Mouse (Mus musculus) intestine, embryonic 14.5 days (tissue): Measurements from ENCODE around the gene Hoxd4. TPM values are rescaled to one million over a fixed set of nuclear protein-coding genes. Genes with fewer than 3 reads are reported as not detected.

Experiments
- ATAC-seq: fragments of 200-750 bp; cut with Nextera tagmentation; replicated peaks from 2 replicates; pipeline ENCODE4 v1.8.0; 2017; ENCODE audit warnings: low read depth, moderate number of reproducible peaks, moderate TSS enrichment, moderate library complexity; ENCODE audit not compliant: low FRiP score, low TSS enrichment
- DNase-seq: peaks from one replicate; pipeline ENCODE4 v3.0.0-alpha.2; 2018; ENCODE audit warnings: low spot score
- H3K27ac ChIP-seq: fragments of 300-500 bp; sonication (generic); 2 replicates; pipeline ENCODE4 v1.5.1; 2014; ENCODE audit warnings: low read depth, mild to moderate bottlenecking, control low read depth
- H3K27me3 ChIP-seq: fragments of 300-500 bp; sonication (generic); replicated peaks from 2 replicates; pipeline ENCODE4 v1.6.1; 2014; ENCODE audit warnings: low read length, control low read depth; ENCODE audit not compliant: control insufficient read depth, insufficient read depth
- H3K36me3 ChIP-seq: fragments of 300-500 bp; sonication (generic); 2 replicates; pipeline ENCODE4 v1.6.1; 2014; ENCODE audit warnings: low read length, control low read depth; ENCODE audit not compliant: control insufficient read depth, insufficient read depth
- H3K4me1 ChIP-seq: fragments of 300-500 bp; sonication (generic); replicated peaks from 2 replicates; pipeline ENCODE4 v1.6.1; 2014; ENCODE audit warnings: low read length, control low read depth, mixed read lengths; ENCODE audit not compliant: control insufficient read depth, insufficient read depth
- H3K4me2 ChIP-seq: fragments of 300-500 bp; sonication (generic); 2 replicates; pipeline ENCODE4 v1.6.1; 2014; ENCODE audit warnings: low read length
- H3K4me3 ChIP-seq: fragments of 300-500 bp; sonication (generic); 2 replicates; pipeline ENCODE4 v1.5.1; 2014; ENCODE audit warnings: low read depth, low read length, control low read depth, mixed read lengths
- H3K9ac ChIP-seq: fragments of 300-500 bp; sonication (generic); 2 replicates; pipeline ENCODE4 v1.6.1; 2014; ENCODE audit warnings: mild to moderate bottlenecking, low read length
- H3K9me3 ChIP-seq: fragments of 300-500 bp; sonication (generic); 2 replicates; pipeline ENCODE4 v1.6.1; 2016; ENCODE audit warnings: low read length, control low read depth; ENCODE audit not compliant: control insufficient read depth
- WGBS: fragments of 180-500 bp; shearing (Covaris S2); extraction: QIAGEN DNeasy Blood & Tissue Kit; methylation state at CpG from one replicate; pipeline ENCODE4 v1.1.7; 2014; 5-methylcytosine and 5-hydroxymethylcytosine counted together
- microRNA counts: library from miRNA; unstranded; fragments of <30 nt; microRNA quantifications from one replicate; lab custom pipeline; 2016
- microRNA-seq: library from miRNA; unstranded; fragments of <30 nt; microRNA quantifications from one replicate; pipeline ENCODE4, GENCODE M21; 2016
- polyA plus RNA-seq: library from polyadenylated mRNA; unstranded; fragments of >200 nt; fragmentation: Nextera tagmentation; extraction: Ambion mirVana; gene quantifications from 2 replicates; pipeline ENCODE4 v1.2.1, GENCODE M21; 2014

Hoxd4 gene
- polyA plus RNA-seq, 1 experiment from 2014 or later: 1.6 TPM

GRCm38 (mm10) chr2:74763245-74763735, 51.6 kb downstream of the Hoxd4 start:
- Histone ChIP-seq H3K27ac (no peak overlapping the region), H3K4me2 (peak overlapping the region; percentile 69), H3K4me1 (peaks cover 16% of the 10 kb centered on the region), H3K9ac (no peak overlapping the region), H3K9me3 (no peaks in the 10 kb centered on the region), H3K27me3 (peaks cover 77% of the 10 kb centered on the region), H3K36me3 (no peaks in the 10 kb centered on the region), H3K4me3 (peak overlapping the region; percentile 37)
- DNase-seq: peak; percentile 58
- WGBS: 1% methylated on average over 51 of the region's 53 CpGs
- peak; percentile 60 for ATAC-seq

GRCm38 (mm10) chr2:74763976-74764375, 52.2 kb downstream of the Hoxd4 start:
- peaks cover 73% of the 10 kb centered on the region for H3K27me3 ChIP-seq
- no peaks in the 10 kb centered on the region for H3K36me3 ChIP-seq
- peaks cover 16% of the 10 kb centered on the region for H3K4me1 ChIP-seq
- peak; percentile 61 for DNase-seq
- no peak for ATAC-seq
- no peak overlapping the region for H3K27ac ChIP-seq
- WGBS: 33% methylated on average over 10 of the region's 10 CpGs
- no peaks in the 10 kb centered on the region for H3K9me3 ChIP-seq
- no peak overlapping the region for H3K4me2 ChIP-seq
- H3K9ac ChIP-seq: no peak overlapping the region
- H3K4me3 ChIP-seq: no peak overlapping the region

GRCm38 (mm10) chr2:74774359-74774758, 62.6 kb downstream of the Hoxd4 start:
- WGBS: 92% methylated on average over 2 of the region's 2 CpGs
- Histone ChIP-seq H3K9me3 (no peaks in the 10 kb centered on the region), H3K9ac (no peak overlapping the region), H3K27me3 (no peaks in the 10 kb centered on the region), H3K27ac (no peak overlapping the region), H3K4me3 (no peak overlapping the region), H3K4me1 (no peaks in the 10 kb centered on the region), H3K4me2 (no peak overlapping the region), H3K36me3 (no peaks in the 10 kb centered on the region)
- DNase-seq: no peak
- ATAC-seq: no peak

GRCm38 (mm10) chr2:74777536-74778275, 66.0 kb downstream of the Hoxd4 start:
- no peaks in the 10 kb centered on the region for H3K9me3 ChIP-seq
- ATAC-seq (no peak), DNase-seq (no peak)
- no peaks in the 10 kb centered on the region for H3K4me1 ChIP-seq
- no peak overlapping the region for H3K4me2 ChIP-seq
- no peak overlapping the region for H3K9ac ChIP-seq
- H3K36me3 ChIP-seq: no peaks in the 10 kb centered on the region
- no peak overlapping the region for H3K4me3 ChIP-seq
- H3K27me3 ChIP-seq: no peaks in the 10 kb centered on the region
- no peak overlapping the region for H3K27ac ChIP-seq
- WGBS: 70% methylated on average over 13 of the region's 13 CpGs

MicroRNA genes within 50 kb of the gene (microRNA counts, 519-probe panel; counts per million panel counts)
- 4,849 counts per million, percentile 82 among the panel's probes with 10 or more counts for microRNA mmu-miR-10b (lab: Ali Mortazavi, UCI)

Small RNAs within 50 kb of the gene (microRNA-seq; reads per million reads assigned to microRNA genes)
- gene Gm44463 (not detected), gene Mir10b (50,239 reads per million, percentile 100 among the genes with 10 or more reads in this experiment)

Other genes with a start within 250 kb of the Hoxd4 start
- 22.5 and 23.7 TPM in 2 replicates for gene Lnpk, start 132.5 kb upstream of the Hoxd4 start, polyA plus RNA-seq
- not detected in 2 replicates for gene Evx2, start 52.4 kb upstream of the Hoxd4 start, polyA plus RNA-seq
- gene Hoxd13, start 43.6 kb upstream of the Hoxd4 start, polyA plus RNA-seq: not detected in 2 replicates
- gene Hoxd12, start 36.9 kb upstream of the Hoxd4 start, polyA plus RNA-seq: 0.24 and 0.34 TPM in 2 replicates
- 3.6 and 4.2 TPM in 2 replicates for gene Hoxd11, start 32.4 kb upstream of the Hoxd4 start, polyA plus RNA-seq
- 7.8 and 13.7 TPM in 2 replicates for gene Hoxd10, start 20.0 kb upstream of the Hoxd4 start, polyA plus RNA-seq
- gene Hoxd9, start 14.2 kb upstream of the Hoxd4 start, polyA plus RNA-seq: 3.9 and 6.8 TPM in 2 replicates
- 6.1 and 8.4 TPM in 2 replicates for gene Hoxd8, start 7.3 kb upstream of the Hoxd4 start, polyA plus RNA-seq
- gene Hoxd3, start within 50 bp of the Hoxd4 start, polyA plus RNA-seq: 27.6 and 27.8 TPM in 2 replicates
- 0.38 and 0.66 TPM in 2 replicates for gene Gm28230, start 14.8 kb downstream of the Hoxd4 start, polyA plus RNA-seq
- 0.62 TPM in 1 of 2 replicates, not detected in the other for gene Hoxd1, start 51.1 kb downstream of the Hoxd4 start, polyA plus RNA-seq
- 124 and 126 TPM in 2 replicates for gene Mtx2, start 113.9 kb downstream of the Hoxd4 start, polyA plus RNA-seq